Mouse (Mus musculus) urinary bladder, postnatal 4 days (tissue): Measurements from ENCODE around the gene Ddx6.
A peak's percentile ranks its signal among the peaks of the same experiment; 100 is the strongest.

Experiments used
- DNase-seq, 2 experiments: peaks; one replicate each; pipeline ENCODE4 v3.0.0; 2021 to 2022; ENCODE audit warnings: low spot score in 2 of 2

Gene Ddx6

GRCm38 (mm10) chr9:44640646-44641357, 36.1 kb downstream of the Ddx6 start:
- DNase-seq: no peak

GRCm38 (mm10) chr9:44641616-44642015, 36.9 kb downstream of the Ddx6 start:
- DNase-seq: no peak

- no peak for DNase-seq
These were observed 38.4 kb downstream of the Ddx6 start for GRCm38 (mm10) chr9:44643103-44643502.

- DNase-seq: no peak
These were observed 39.5 kb downstream of the Ddx6 start for GRCm38 (mm10) chr9:44644186-44644585.

GRCm38 (mm10) chr9:44645481-44645880, 40.8 kb downstream of the Ddx6 start:
- no peak for DNase-seq

GRCm38 (mm10) chr9:44645924-44646323, 41.2 kb downstream of the Ddx6 start:
- DNase-seq: no peak

GRCm38 (mm10) chr9:44646366-44646765, 41.7 kb downstream of the Ddx6 start:
- no peak for DNase-seq

GRCm38 (mm10) chr9:44647026-44647425, 42.3 kb downstream of the Ddx6 start:
- DNase-seq: no peak

- no peak for DNase-seq
These were observed 43.0 kb downstream of the Ddx6 start for GRCm38 (mm10) chr9:44647656-44648055.

- no peak for DNase-seq
These were observed 44.2 kb downstream of the Ddx6 start for GRCm38 (mm10) chr9:44648881-44649281.

GRCm38 (mm10) chr9:44652027-44652426, 47.3 kb downstream of the Ddx6 start:
- peak; percentile 67 to 75 for DNase-seq

GRCm38 (mm10) chr9:44653896-44654295, 49.2 kb downstream of the Ddx6 start:
- DNase-seq: no peak

- DNase-seq: peak in 1 of 2 experiments; percentile 39
These were observed 50.7 kb downstream of the Ddx6 start for GRCm38 (mm10) chr9:44655098-44656066.

- no peak for DNase-seq
These were observed 59.0 kb downstream of the Ddx6 start for GRCm38 (mm10) chr9:44663706-44664105.

- DNase-seq: no peak
These were observed 66.7 kb downstream of the Ddx6 start for GRCm38 (mm10) chr9:44671416-44671815.

- DNase-seq: no peak
These were observed 67.7 kb downstream of the Ddx6 start for GRCm38 (mm10) chr9:44672291-44672865.

- DNase-seq: no peak
These were observed 68.3 kb downstream of the Ddx6 start, which contains the start of gene Treh for GRCm38 (mm10) chr9:44673005-44673404. Treh (plus strand) TSS chr9:44673233.

GRCm38 (mm10) chr9:44678288-44678871, 73.7 kb downstream of the Ddx6 start:
- no peak for DNase-seq

- DNase-seq: no peak
These were observed 74.9 kb downstream of the Ddx6 start for GRCm38 (mm10) chr9:44679565-44679964.

GRCm38 (mm10) chr9:44683046-44683445, 78.4 kb downstream of the Ddx6 start:
- DNase-seq: no peak

GRCm38 (mm10) chr9:44685346-44686330, 80.9 kb downstream of the Ddx6 start:
- DNase-seq: peak; percentile 68 to 78
